Mouse (Mus musculus): ENCODE measurements at regions not wholly inside any gene's neighbourhood (a gene's known extent, or its start where the extent isn't known, plus 50 kb on each side); places are given as distances from the start of the nearest gene placed in this dataset.

- no peak for DNase-seq (ENCODE audit: extremely low read depth, low read depth)
Measured at GRCm38 (mm10) chr10:19533846-19534245, 57.9 kb upstream of the Ifngr1 start.
